In the genomic region with DNA sequence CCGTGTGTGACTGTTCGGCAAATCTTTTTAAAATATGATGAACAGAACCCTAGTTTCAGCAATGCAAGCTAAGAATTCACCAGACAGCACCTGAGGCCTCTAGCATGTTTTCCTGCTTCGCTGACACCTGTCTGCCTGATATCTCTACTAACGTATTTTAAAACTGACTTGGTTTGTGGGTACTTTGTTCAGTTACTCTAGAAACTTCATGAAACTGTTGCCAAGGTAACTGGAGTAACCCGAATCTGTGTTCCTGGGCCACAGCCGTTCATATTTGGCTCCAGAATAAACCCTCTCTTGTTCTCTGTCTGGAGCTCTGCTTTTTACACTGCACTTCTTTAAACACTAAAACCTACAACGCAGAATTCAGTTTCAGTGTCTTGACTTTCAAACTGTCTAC, we compare ENCODE assay signal across 20 mouse cellular contexts.
A peak's percentile ranks its signal among the peaks of the same experiment; 100 is the strongest.
DNase-seq lines count a peak whose midpoint lies in the region; ATAC-seq and TF ChIP-seq lines count a peak whose summit lies in the region.
"Had no signal": no experiment of that assay in that cellular context is flagged by ENCODE, and none has a peak within 500 bp of the region (broad histone marks: within the 10 kb centered on the region; RNA-seq: fewer than 3 reads in every experiment).

No protein-coding gene starts in this region.

- no peak overlapping the region for H3K4me3 ChIP-seq in hindbrain, postnatal 0 days (ENCODE audit: low read length)
- H3K4me3 ChIP-seq in hindbrain, embryonic 16.5 days (ENCODE audit: low read length): no peak overlapping the region
- H3K4me3 ChIP-seq in embryonic facial prominence, embryonic 13.5 days: no peak overlapping the region
- no peak overlapping the region for H3K4me3 ChIP-seq in forebrain, postnatal 0 days (ENCODE audit: low read depth, low read length)
- H3K4me3 ChIP-seq in midbrain, embryonic 10.5 days: no peak overlapping the region
- H3K4me3 ChIP-seq: heart, embryonic 13.5 days; liver, embryonic 12.5 days; lung, embryonic 15.5 days; stomach, embryonic 15.5 days had no signal

- DNase-seq in hindbrain, postnatal 0 days (ENCODE audit: low spot score): peak; percentile 39
- DNase-seq in forebrain, postnatal 0 days: peak; percentile 48
- DNase-seq in thymus, postnatal 14 days: peak; percentile 54
- no peak for DNase-seq in midbrain, embryonic 10.5 days (ENCODE audit: low spot score)
- DNase-seq in heart, postnatal 36 days: no peak
- DNase-seq in gastrocnemius, postnatal 25 days: no peak
- DNase-seq: adrenal gland, adult 2 months; cerebellum, adult 11-12 months; cerebellum, postnatal 25 days; kidney, adult 9 months; kidney, postnatal 36 days; midbrain, embryonic 14.5 days; spleen, adult 18-20 months had no signal

- intact Hi-C loops in heart, postnatal 36 days (cut with DNase I): loop anchor here (5.0 kb wide), 1 partner anchor 143 kb away; no protein-coding TSS in a partner anchor

- H3K4me1 ChIP-seq in hindbrain, postnatal 0 days (ENCODE audit: insufficient read depth, low read length): peaks cover 13% of the 10 kb centered on the region
- H3K4me1 ChIP-seq in hindbrain, embryonic 16.5 days (ENCODE audit: control insufficient read depth, insufficient read depth, low read depth, low read length): peaks cover 14% of the 10 kb centered on the region
- peaks cover 28% of the 10 kb centered on the region for H3K4me1 ChIP-seq in embryonic facial prominence, embryonic 13.5 days
- peaks cover 13% of the 10 kb centered on the region for H3K4me1 ChIP-seq in forebrain, postnatal 0 days (ENCODE audit: insufficient read depth)
- H3K4me1 ChIP-seq in midbrain, embryonic 10.5 days: peaks cover 29% of the 10 kb centered on the region
- H3K4me1 ChIP-seq: liver, embryonic 12.5 days; stomach, embryonic 15.5 days had no signal

- no peak for ATAC-seq in hindbrain, postnatal 0 days
- ATAC-seq in hindbrain, embryonic 16.5 days: no peak
- no peak for ATAC-seq in embryonic facial prominence, embryonic 13.5 days (ENCODE audit: insufficient number of reproducible peaks, insufficient read depth, low FRiP score, low TSS enrichment, low read depth)
- peak; percentile 39; the same call in 1 of the 2 replicates for ATAC-seq in forebrain, postnatal 0 days
- ATAC-seq: liver, embryonic 12.5 days had no signal

- H3K4me2 ChIP-seq in hindbrain, postnatal 0 days (ENCODE audit: low read depth, low read length): no peak overlapping the region
- H3K4me2 ChIP-seq in hindbrain, embryonic 16.5 days (ENCODE audit: low read length): no peak overlapping the region
- no peak overlapping the region for H3K4me2 ChIP-seq in embryonic facial prominence, embryonic 13.5 days
- H3K4me2 ChIP-seq in forebrain, postnatal 0 days (ENCODE audit: low read depth): no peak overlapping the region
- H3K4me2 ChIP-seq: heart, embryonic 13.5 days; liver, embryonic 12.5 days; lung, embryonic 15.5 days; stomach, embryonic 15.5 days had no signal

- no peak for TF ChIP-seq CTCF in hindbrain, postnatal 0 days (IDR thresholded peaks at IDR 0.05; ENCODE audit: low read depth)
- TF ChIP-seq CTCF in forebrain, postnatal 0 days (IDR thresholded peaks at IDR 0.05; ENCODE audit: low read depth): no peak

- peak overlapping the region; percentile 41; the same call in 1 of the 2 replicates for H3K27ac ChIP-seq in hindbrain, postnatal 0 days
- H3K27ac ChIP-seq in hindbrain, embryonic 16.5 days (ENCODE audit: low read depth, low read length): no peak overlapping the region; the same call in 1 of the 2 replicates
- peak overlapping the region; percentile 66 for H3K27ac ChIP-seq in embryonic facial prominence, embryonic 13.5 days
- peak overlapping the region; percentile 30; the same call in 1 of the 2 replicates for H3K27ac ChIP-seq in forebrain, postnatal 0 days (ENCODE audit: low read depth, low read length)
- no peak overlapping the region for H3K27ac ChIP-seq in midbrain, embryonic 10.5 days (replicated peaks)
- H3K27ac ChIP-seq: heart, embryonic 13.5 days; liver, embryonic 12.5 days; lung, embryonic 15.5 days; stomach, embryonic 15.5 days had no signal

- H3K9ac ChIP-seq in hindbrain, postnatal 0 days (replicated peaks; ENCODE audit: low read length): no peak overlapping the region
- H3K9ac ChIP-seq in hindbrain, embryonic 16.5 days (ENCODE audit: low read depth, low read length): no peak overlapping the region
- H3K9ac ChIP-seq in embryonic facial prominence, embryonic 13.5 days: no peak overlapping the region
- 0 out of 2 replicates have a peak overlapping the region, but pooled peaks have one; percentile 25 for H3K9ac ChIP-seq in forebrain, postnatal 0 days
- H3K9ac ChIP-seq: heart, embryonic 13.5 days; liver, embryonic 12.5 days; lung, embryonic 15.5 days; stomach, embryonic 15.5 days had no signal

- H3K27me3 ChIP-seq in hindbrain, postnatal 0 days (ENCODE audit: insufficient read depth, low read length): no peaks in the 10 kb centered on the region
- no peaks in the 10 kb centered on the region for H3K27me3 ChIP-seq in hindbrain, embryonic 16.5 days (replicated peaks; ENCODE audit: control insufficient read depth, insufficient read depth, low read length)
- no peaks in the 10 kb centered on the region for H3K27me3 ChIP-seq in embryonic facial prominence, embryonic 13.5 days
- no peaks in the 10 kb centered on the region for H3K27me3 ChIP-seq in forebrain, postnatal 0 days (ENCODE audit: insufficient read depth, low read length)
- no peaks in the 10 kb centered on the region for H3K27me3 ChIP-seq in midbrain, embryonic 10.5 days (ENCODE audit: low read depth, poor library complexity, severe bottlenecking)
- H3K27me3 ChIP-seq: CH12.LX; heart, embryonic 13.5 days; liver, embryonic 12.5 days; lung, embryonic 15.5 days; stomach, embryonic 15.5 days had no signal

- 59% methylated on average over 7 of the region's 7 CpGs for WGBS in hindbrain, postnatal 0 days
- WGBS in hindbrain, embryonic 16.5 days: 61% methylated on average over 7 of the region's 7 CpGs
- 63% methylated on average over 7 of the region's 7 CpGs for WGBS in embryonic facial prominence, embryonic 13.5 days
- 40% methylated on average over 7 of the region's 7 CpGs for whole genome bisulfite sequencing in forebrain, postnatal 0 days
- 87% methylated on average over 7 of the region's 7 CpGs for WGBS in midbrain, embryonic 10.5 days

- H3K36me3 ChIP-seq in hindbrain, postnatal 0 days (ENCODE audit: insufficient read depth, low read length): 0 out of 2 replicates have a peak, but pooled peaks cover 3% of the 10 kb centered on the region
- H3K36me3 ChIP-seq in hindbrain, embryonic 16.5 days (ENCODE audit: control insufficient read depth, insufficient read depth, low read length): peaks cover 4% of the 10 kb centered on the region; the same call in 1 of the 2 replicates
- no peaks in the 10 kb centered on the region; the same call in 1 of the 2 replicates for H3K36me3 ChIP-seq in embryonic facial prominence, embryonic 13.5 days
- peaks cover 14% of the 10 kb centered on the region; the same call in 1 of the 2 replicates for H3K36me3 ChIP-seq in forebrain, postnatal 0 days (ENCODE audit: insufficient read depth)
- peaks cover 20% of the 10 kb centered on the region for H3K36me3 ChIP-seq in midbrain, embryonic 10.5 days
- H3K36me3 ChIP-seq: heart, embryonic 13.5 days; liver, embryonic 12.5 days; lung, embryonic 15.5 days; stomach, embryonic 15.5 days had no signal

- H3K9me3 ChIP-seq in hindbrain, postnatal 0 days (ENCODE audit: low read length): no peaks in the 10 kb centered on the region
- H3K9me3 ChIP-seq in hindbrain, embryonic 16.5 days (ENCODE audit: control insufficient read depth, low read length): no peaks in the 10 kb centered on the region
- H3K9me3 ChIP-seq in embryonic facial prominence, embryonic 13.5 days: no peaks in the 10 kb centered on the region
- no peaks in the 10 kb centered on the region for H3K9me3 ChIP-seq in forebrain, postnatal 0 days (ENCODE audit: low read length)
- no peaks in the 10 kb centered on the region for H3K9me3 ChIP-seq in midbrain, embryonic 10.5 days (replicated peaks)
- H3K9me3 ChIP-seq: heart, embryonic 13.5 days; liver, embryonic 12.5 days; lung, embryonic 15.5 days; stomach, embryonic 15.5 days had no signal

Comparison
In these comparisons a context has a peak if more than half of its experiments do, and no peak if none do; other contexts are left out.
1. H3K27ac ChIP-seq: peak in hindbrain, postnatal 0 days (single experiment), embryonic facial prominence, embryonic 13.5 days (single experiment) and forebrain, postnatal 0 days (single experiment); none in hindbrain, embryonic 16.5 days (single experiment) and midbrain, embryonic 10.5 days (single experiment).
2. DNase-seq: peak in hindbrain, postnatal 0 days (single experiment), forebrain, postnatal 0 days (single experiment) and thymus, postnatal 14 days (single experiment); none in midbrain, embryonic 10.5 days (single experiment), heart, postnatal 36 days (0 of 2) and gastrocnemius, postnatal 25 days (single experiment).